Mouse (Mus musculus): ENCODE measurements around the gene Ptma. TPM values are rescaled to one million over a fixed set of nuclear protein-coding genes. Genes with fewer than 3 reads are reported as not detected.

Gene Ptma
- polyA plus RNA-seq, 1 experiment from 2014 or later = 2,949 TPM

- 77% methylated on average over 2 of the region's 2 CpGs for WGBS
- Histone ChIP-seq H3K9me3 (replicated peaks) (no peaks in the 10 kb centered on the region), H3K9ac (no peak overlapping the region), H3K27me3 (no peaks in the 10 kb centered on the region), H3K36me3 (peaks cover 20% of the 10 kb centered on the region), H3K27ac (no peak overlapping the region), H3K4me1 (no peaks in the 10 kb centered on the region), H3K4me2 (no peak overlapping the region), H3K4me3 (replicated peaks) (no peak overlapping the region)
- no peak for ATAC-seq (replicated peaks; ENCODE audit: low FRiP score)
Observed at GRCm38 (mm10) chr1:86568409-86568808, 41.9 kb downstream of the Ptma start.

DNA sequence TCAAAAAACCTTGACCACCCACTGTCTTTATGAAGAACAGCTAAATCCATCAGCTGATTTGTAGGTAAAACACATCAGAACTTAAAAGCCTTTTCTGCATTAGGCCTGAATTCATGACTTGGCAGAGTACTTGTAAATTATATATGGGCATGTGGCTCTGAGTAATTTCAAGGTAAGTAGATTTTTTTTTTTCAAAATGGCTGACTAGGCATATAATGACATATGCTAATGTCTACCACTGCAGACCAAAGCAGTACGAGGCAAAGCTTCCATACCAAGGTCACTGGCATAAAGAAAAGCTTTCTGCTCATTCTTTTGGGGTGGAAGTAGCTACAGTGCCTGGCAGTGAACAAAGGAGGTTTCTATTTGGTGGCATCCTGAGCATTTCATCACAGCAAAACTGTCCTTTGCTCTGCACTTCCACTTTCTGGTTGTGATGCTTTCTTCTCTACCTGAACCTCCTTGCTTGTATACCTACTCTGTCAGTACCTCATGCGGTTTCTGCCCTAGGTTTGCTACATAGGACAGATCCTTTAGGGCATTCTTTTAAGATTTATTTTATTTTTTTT lies 42.9 kb downstream of the Ptma start:
- Histone ChIP-seq H3K4me1 (no peaks in the 10 kb centered on the region), H3K9me3 (replicated peaks) (no peaks in the 10 kb centered on the region), H3K4me2 (no peak overlapping the region), H3K9ac (no peak overlapping the region), H3K27me3 (no peaks in the 10 kb centered on the region), H3K4me3 (replicated peaks) (no peak overlapping the region), H3K36me3 (peaks cover 10% of the 10 kb centered on the region; the same call in 1 of the 2 replicates), H3K27ac (no peak overlapping the region)
- 89% methylated on average over 2 of the region's 2 CpGs for WGBS
- no peak for ATAC-seq (replicated peaks; ENCODE audit: low FRiP score)

GRCm38 (mm10) chr1:86571381-86571780 lies 44.9 kb downstream of the Ptma start:
- Histone ChIP-seq H3K9ac (no peak overlapping the region), H3K36me3 (peaks cover 9% of the 10 kb centered on the region; the same call in 1 of the 2 replicates), H3K4me3 (replicated peaks) (no peak overlapping the region), H3K4me2 (no peak overlapping the region), H3K4me1 (no peaks in the 10 kb centered on the region), H3K9me3 (replicated peaks) (no peaks in the 10 kb centered on the region), H3K27me3 (no peaks in the 10 kb centered on the region), H3K27ac (no peak overlapping the region)
- no peak for ATAC-seq (replicated peaks; ENCODE audit: low FRiP score)
- WGBS = 91% methylated on average over 2 of the region's 2 CpGs

DNA sequence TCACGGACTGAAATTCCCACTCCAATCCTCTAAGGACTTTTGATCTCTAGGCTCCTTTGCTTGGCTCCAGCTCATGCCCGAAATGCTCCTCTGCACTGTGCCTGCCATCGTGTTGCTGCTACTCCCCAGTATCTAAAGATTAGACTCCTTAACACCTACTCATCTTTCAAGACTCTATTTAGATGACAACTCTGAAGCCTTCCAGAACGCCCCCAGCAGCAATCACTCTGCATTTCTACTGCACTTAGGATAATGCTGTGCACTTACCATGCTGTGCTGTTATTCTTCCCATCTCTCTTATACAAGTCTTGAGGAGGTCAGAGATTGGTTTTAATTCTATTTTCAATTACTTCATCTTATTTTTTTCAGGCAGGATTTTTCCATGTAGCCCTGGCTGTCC lies 45.4 kb downstream of the Ptma start:
- H3K27me3 ChIP-seq = no peaks in the 10 kb centered on the region
- no peaks in the 10 kb centered on the region for H3K9me3 ChIP-seq (replicated peaks)
- 85% methylated on average over 4 of the region's 4 CpGs for WGBS
- ATAC-seq (replicated peaks; ENCODE audit: low FRiP score) = no peak
- H3K27ac ChIP-seq = no peak overlapping the region
- H3K36me3 ChIP-seq = peaks cover 6% of the 10 kb centered on the region; the same call in 1 of the 2 replicates
- H3K4me2 ChIP-seq = no peak overlapping the region
- no peak overlapping the region for H3K4me3 ChIP-seq (replicated peaks)
- H3K4me1 ChIP-seq = no peaks in the 10 kb centered on the region
- H3K9ac ChIP-seq = no peak overlapping the region

Other genes with a start within 250 kb of the Ptma start
- gene B3gnt7, start 223.9 kb upstream of the Ptma start, polyA plus RNA-seq (2015; fragmentation: Nextera tagmentation; extraction: Ambion mirVana) = 7.5 and 7.8 TPM in 2 replicates
- 500 and 531 TPM in 2 replicates for gene Ncl, start 167.3 kb upstream of the Ptma start, polyA plus RNA-seq (2015; fragmentation: Nextera tagmentation; extraction: Ambion mirVana)
- 0.13 TPM in 1 of 2 replicates, not detected in the other for gene Nmur1, start 100.5 kb upstream of the Ptma start, polyA plus RNA-seq (2015; fragmentation: Nextera tagmentation; extraction: Ambion mirVana)
- not detected in 2 replicates for gene Tex44, start 100.4 kb upstream of the Ptma start, polyA plus RNA-seq (2015; fragmentation: Nextera tagmentation; extraction: Ambion mirVana)
- gene Pde6d, start 55.9 kb downstream of the Ptma start, polyA plus RNA-seq (2015; fragmentation: Nextera tagmentation; extraction: Ambion mirVana) = 61.5 and 64.7 TPM in 2 replicates
- gene Cops7b, start 56.2 kb downstream of the Ptma start, polyA plus RNA-seq (2015; fragmentation: Nextera tagmentation; extraction: Ambion mirVana) = 42.9 and 43.6 TPM in 2 replicates
- gene Nppc, start 143.8 kb downstream of the Ptma start, polyA plus RNA-seq (2015; fragmentation: Nextera tagmentation; extraction: Ambion mirVana) = 3.7 and 4.3 TPM in 2 replicates
- 26.8 and 30.5 TPM in 2 replicates for gene Dis3l2, start 177.1 kb downstream of the Ptma start, polyA plus RNA-seq (2015; fragmentation: Nextera tagmentation; extraction: Ambion mirVana)

All from kidney, embryonic 15.5 days (tissue).